Mouse (Mus musculus) heart, adult 2 months (tissue): ENCODE measurements at regions not wholly inside any gene's neighbourhood (a gene's known extent, or its start where the extent isn't known, plus 50 kb on each side); places are given as distances from the start of the nearest gene placed in this dataset.

Experiments
- CTCF ChIP-seq: fragments of 200-600 bp; IDR thresholded peaks from 2 replicates; pipeline ENCODE4 v1.8.1; 2022; ENCODE audit warnings: antibody characterized with exemption, mild to moderate bottlenecking, moderate library complexity
- POLR2A ChIP-seq: fragments of 200-500 bp; IDR thresholded peaks from 2 replicates; pipeline ENCODE4 v1.6.1; 2011; ENCODE audit warnings: mild to moderate bottlenecking, low read depth, low read length, control low read depth; ENCODE audit not compliant: insufficient read depth

DNA sequence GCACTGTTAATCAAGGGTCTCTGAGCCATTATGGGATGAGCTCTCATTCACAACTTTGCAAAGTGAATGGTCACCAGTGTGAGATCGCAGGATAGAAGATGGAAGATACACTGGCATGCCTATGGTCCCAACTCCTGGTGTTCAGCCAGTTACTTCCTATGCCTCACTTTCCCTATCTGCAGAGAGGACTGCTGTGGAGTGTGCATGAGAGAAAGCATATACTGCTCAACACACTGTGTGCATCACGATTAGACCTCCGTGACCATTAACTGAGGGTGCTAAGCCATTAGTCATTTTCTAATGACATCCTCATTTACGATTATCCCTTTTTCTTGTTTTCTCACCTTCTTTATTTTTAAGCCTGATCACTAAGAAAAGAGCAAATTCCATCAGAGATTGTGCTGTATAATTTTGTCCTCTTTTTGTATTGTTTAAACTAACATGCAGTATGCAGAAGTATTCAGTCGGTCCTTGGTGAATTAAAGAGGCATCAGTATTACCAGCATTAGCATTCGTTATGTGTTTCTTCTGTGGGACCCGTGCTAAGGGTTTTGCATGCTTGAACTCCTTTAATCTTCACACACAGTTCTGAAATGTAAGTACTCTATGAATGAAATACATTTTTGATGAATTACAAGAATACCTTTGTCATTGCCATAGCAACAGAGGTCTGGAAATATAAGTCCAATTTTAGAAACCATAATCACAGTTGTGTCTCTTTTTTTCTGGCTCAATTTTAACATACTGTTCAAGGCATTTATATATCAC, 219.4 kb upstream of the Klf6 start:
- TF ChIP-seq CTCF (no peak), POLR2A (no peak)
